Mouse (Mus musculus) kidney, postnatal 25 days (tissue): Measurements from ENCODE around the gene Mark2.

Experiments
- DNase-seq, 2 experiments: peaks; one replicate each; pipeline ENCODE4 v3.0.0; 2021; ENCODE audit warnings: mixed read lengths in 2 of 2

Gene Mark2

DNA sequence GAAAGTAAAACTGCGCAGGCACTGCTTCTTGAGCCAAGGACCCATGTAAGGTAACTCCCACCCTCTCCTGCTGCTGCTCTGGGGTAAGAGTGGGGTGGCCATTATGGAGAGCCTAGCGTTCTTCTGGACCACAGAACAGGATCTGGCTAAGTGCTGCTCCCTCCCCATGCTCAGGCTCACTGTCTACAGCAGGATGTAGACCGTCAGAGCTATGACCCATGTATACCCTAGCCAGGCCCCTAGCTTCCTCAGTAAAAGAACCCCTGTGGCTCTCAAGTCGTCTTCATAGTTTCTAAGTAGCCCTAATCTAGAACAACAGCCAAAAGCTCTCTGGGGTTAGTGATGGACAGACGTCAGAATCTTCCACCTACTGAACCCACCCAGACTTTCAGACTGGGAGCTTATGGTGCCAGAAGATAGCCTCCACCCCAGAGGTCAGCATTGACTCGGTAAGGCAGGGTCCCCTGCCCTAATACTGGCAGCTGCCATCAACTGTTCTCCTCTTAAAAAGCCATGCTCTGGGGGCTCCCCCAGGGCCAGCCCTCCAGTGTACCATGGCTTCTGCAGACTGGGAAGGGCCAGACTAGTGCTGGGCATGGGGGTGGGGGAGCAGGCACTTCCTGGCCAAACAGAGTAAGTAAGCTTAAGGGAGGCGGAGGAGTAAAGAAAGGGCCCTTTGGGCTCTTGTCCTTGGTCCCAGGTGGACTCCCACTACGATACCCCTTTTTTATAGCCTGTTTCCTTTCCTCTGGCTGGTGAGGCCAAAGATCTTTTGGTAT is 47.4 kb downstream of the Mark2 start:
- peak in 1 of 2 experiments; percentile 62 for DNase-seq

DNA sequence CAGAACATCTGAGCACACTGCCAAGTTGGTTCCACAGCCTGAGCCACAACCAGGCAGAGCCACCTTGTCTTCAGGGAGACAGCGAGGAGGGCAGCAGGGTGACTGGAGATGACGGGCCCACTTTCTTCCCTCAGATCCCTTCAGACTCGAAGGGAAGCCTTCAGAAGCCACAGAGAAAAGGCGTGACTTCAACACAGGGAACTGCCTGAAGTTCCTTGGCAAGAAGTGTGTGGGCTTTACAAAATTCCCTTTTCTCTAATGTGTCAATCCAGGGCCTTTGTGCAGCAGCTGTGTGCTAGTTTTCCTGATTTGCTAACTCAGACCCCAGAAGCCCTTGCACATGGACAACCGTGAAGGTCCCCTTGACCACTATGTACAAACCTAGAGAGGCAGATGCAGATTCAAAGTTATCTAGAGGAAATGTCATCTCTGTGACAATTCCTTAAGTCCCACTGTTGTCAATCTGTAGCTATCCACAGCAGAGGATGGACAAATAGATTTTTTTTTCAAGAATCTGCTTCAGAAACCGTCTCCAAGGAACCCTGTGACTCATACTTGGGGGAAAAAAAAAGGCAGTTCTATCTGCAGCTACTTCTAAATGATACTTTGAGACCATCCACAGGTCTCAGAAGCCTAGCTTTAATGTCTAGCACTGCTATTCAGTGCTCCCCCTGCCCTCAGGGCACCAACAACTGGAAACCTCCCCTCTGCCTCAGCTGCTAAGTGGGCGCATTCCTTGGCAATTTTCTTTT is 49.5 kb downstream of the Mark2 start:
- DNase-seq: no peak

DNA sequence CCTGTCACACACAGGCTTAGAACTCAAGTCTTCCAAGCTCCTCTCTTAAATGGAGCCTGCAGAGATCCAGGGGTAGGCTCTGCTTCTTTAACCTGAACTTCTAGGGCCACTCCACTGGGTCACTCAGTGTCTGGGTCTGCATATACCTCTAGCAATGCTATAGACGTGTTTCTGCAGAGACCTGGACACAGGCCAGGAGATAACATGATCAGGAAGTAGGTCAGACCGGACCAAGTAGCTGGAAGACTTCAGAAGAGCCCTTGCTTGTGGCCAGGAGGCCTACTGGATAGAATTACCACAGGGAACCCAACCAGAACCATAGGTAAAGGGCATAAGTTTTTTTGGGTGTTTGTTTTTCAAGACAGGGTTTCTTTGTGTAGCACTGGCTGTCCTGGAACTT is 51.9 kb downstream of the Mark2 start:
- no peak for DNase-seq

DNA sequence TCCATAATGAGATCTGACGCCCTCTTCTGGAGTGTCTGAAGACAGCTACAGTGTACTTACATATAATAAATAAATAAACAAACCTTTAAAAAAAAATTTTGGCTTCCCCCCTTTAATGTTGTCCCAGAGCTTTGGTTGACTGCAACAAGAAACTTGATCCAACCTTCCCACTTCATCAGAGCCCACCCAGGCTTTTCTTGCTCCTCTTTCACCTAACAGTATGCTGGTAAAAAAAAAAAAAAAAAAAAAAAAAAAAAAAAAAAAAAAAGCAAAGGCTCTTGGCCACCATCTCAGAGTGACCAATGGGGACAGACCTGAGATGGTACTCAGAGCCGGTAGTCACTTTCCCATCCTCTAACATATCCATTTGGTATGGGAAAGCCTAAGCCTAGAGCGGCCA is 53.4 kb downstream of the Mark2 start:
- no peak for DNase-seq

DNA sequence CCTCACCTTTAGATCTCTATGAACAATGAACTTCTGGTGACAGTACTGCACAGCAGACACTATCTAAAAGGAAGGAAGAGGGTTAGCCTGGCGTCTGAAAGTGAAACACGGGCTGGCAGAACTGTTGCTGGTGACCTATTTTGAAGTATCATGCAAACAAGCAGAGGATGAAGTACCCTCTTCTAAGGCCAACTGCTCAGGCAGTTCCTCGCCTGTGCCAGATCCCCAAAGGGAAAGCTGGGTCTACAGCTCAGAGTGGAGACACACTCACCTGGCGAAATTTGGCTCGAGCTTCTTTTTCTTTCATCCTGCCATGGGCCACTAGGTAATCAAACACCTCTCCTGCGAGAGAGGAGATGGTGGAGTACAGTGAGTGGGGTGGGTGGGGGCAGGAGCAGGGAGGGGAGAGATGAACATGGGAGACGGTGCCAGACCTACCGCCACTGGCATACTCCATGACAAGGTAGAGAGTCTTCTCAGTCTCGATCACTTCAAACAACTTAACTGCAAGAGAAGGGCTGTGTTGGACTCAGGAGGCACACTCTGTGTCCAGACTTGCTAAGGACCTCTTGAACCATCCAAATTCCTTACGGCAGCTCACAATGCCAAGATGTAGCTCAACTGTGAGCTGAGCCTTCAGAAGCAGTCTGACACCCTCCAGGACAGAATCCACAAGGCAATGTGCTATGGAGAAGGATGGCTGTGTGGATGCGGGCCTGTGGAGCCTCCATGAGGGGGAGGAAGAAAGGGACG is 54.9 kb downstream of the Mark2 start:
- no peak for DNase-seq

DNA sequence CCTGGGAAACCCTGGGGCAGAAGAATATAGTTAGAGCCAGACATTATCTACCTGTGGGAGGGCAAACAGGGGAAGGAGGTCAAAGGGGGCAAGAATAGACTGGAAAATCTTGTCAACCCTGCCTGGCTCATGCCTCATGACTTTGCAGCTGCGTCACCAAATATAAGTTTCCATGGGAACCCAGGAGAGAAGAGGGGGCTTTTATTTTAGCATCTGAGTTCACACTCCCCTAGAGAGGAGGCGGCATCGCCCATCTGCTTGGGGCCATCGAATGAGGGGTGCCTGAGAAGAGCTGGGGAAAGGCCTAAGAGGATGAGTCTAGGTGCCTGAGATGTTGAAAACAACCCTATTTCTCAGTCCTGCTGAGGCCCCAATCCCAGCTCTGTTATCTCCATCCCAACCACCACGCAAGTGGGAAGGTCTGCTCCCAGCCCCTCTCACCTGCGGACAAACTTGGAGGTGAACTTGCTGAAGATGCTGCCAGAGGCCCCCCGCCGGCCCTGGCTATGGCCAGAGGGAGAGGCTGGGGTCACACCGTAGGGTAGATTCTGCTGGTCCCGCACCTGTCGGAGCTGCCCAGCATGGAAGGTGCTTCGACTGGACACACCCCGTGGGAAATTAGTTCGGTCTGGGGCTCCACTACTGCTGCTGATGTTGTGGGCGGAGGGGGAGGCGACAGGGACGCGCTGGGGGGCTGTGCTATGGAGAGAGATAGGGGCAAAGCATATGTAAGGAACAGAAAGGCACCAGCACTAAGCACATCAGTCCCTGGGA is 60.9 kb downstream of the Mark2 start:
- no peak for DNase-seq

DNA sequence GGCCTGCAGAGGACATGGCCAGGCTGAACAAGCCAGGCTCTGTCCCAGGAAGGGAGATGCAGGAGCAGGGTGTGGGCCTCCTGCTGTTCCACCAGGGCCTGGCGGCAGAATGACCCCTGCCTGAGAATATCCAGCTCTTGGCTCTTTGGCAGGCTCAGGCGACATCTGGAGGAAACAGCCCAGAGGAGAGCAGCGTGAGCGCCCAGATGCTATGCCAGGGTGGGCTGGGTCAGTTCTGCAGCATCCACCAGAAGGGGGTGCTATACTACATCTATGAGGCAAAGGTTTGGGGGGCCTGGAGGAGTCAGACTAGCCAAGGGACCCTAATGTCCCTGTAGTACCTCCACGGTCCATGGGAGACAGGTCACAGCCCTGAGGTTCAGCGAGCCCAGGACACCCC is 62.5 kb downstream of the Mark2 start:
- peak; percentile 60 to 69 for DNase-seq

DNA sequence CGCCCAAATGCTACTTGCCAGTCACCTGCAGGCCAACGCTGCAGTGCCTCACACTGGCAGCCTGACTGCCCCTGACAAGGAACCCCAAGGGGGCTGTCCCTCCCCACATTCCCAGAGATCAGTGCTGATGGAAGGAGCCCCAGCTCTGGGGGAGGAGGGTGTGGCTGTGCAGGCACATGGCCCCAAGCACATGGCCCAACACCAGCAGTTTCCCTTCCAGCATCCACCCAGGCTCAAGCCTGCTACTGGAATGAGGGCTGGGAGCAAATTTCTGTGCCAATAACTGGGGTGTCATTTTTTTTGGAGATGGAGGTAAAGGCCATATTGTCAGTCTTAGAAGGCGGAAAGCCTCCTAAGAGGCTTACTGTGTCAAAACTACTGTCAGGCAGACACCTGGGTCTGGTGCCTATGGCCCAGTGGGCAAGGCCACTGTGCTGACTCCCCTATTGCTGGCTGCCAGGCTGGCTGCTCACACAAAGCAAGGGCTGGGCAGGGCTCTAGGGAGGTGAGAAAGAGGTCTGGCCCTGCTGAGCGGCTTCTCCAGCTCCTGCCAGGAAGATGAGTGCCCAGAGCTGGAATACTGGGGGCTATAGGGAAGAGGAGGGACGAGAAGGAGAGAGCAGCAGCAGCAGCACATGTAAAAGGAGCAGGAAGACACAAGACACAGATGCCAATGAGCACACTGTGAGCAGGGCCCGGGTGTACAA is 63.3 kb downstream of the Mark2 start:
- DNase-seq: no peak

DNA sequence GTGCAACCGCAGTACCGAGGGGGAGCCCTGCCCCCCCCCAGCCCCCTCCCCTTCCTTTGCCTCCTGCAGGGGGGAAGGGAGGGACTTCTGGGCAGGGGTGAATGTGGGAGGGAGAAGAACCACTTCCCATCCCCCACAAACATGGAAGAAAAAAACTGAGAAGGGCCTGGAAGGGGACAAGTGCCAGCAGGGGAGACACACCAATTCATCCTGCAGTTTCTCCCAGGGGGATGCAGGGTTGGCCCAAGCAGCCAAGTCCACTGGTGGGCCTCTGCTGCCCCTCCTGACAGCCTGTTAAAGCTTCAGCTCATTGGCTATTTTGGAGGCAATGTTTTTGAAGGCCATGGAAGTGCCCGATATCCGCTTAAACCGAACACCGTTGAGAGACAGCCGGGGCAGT is 64.9 kb downstream of the Mark2 start:
- no peak for DNase-seq

DNA sequence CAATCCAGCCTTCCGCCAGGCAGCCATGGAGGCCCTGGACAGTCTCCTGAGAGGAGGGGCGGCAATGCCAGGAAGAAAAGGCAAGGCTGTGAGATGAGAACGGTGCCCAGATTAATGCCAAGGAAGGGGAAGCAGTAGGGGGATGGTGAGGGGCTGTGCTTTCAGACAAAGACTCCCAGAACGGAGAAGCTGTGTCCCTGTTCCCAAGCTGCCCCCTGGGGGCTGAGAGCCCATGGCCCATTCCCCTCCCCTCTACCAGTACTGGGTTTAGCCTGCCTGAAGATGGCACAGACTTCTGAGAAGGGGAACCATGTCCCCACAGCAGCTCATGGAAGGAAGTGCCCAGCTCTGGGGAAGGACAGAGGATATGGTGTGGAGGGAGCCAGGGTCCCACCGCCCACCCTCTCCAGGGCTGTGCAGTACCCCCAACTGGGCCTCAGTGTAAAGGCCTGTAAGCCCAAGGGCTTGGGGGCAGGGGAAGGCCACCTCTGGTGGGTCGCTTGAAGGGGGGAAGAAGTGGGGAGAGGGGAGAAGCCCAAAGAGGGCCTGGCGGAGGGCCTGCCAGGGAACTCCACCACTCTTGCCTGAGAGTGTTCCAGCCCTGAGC is 65.5 kb downstream of the Mark2 start:
- no peak for DNase-seq

DNA sequence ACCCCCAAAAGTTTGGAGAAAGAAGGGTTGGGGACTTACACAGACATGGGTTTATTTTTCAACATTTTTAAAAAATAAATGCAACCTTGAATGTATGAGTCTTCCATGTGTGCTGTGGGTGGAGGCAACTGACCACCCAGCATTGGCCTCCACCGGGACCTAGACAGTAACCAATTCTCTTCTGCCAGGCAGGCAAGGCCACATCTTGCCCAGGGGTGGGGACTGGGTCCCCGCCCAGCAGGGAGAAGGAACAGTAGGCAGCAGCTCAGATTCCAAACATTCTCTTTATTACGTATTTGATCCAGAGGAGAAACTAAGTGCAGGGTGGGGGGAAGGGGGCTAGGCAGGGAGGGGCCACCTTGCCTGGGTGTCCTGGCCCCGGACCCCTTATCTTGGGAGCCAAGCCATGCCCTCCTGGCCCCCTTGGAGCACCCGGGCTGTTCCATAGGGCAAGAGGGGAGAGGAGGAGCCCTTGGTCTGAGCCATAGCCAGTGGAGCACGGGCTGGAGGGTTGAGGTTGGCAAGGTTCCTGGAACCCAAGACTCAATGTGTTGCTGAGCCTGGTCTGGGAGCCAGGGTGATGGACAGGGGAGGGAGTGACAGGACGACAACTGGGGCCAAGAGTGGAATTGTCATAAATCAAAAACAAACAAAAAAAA is 66.4 kb downstream of the Mark2 start:
- peak in 1 of 2 experiments; percentile 53 for DNase-seq

DNA sequence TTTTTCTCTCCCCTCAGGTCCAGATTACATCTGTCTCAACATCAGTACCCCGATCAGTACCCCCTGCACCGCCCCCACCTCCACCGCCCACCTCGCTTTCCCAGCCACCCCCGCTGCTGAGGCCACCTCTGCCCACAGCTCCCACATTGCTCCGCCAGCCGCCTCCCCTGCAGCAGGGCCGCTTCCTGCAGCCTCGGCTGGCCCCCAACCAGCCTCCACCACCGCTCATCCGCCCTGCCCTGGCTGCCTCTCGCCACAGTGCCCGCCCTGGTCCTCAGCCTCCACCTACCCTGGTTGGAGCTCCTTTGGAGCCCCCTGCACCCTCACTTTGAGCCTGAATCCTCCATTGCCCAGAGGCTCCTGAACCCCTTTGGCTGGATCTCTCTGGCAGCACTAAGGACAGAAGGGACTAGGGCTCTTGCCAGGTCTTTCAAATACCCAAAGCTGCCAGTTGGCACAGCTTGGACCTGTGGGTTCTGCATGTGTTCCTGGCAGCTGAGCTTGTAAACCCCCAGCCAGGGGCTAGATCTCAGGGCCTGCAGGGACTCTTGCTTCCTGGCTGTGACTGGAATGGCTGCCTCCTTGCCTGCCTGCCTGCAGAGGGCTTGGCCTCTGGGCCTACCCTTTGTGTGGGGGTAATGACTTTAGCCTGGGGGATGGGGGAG is 67.2 kb downstream of the Mark2 start:
- peak in 1 of 2 experiments; percentile 53 for DNase-seq

DNA sequence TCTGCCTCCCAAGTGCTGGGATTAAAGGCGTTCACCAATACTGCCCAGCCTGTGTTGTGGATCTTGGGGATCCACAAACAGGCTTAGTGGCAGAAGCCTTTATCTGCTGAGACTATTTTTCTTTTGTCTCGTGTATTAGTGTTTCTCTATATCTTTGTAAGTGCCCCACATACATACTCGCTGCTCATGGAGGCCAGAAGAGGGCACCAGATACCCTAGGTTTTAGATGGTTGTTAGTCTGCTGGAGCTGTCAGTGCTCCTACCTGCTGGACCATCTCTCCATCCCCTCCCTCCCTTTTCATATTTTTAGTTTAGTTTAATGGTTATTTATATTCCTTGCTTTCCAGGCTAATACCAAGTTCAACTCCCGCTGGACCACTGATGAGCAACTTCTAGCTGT is 68.2 kb downstream of the Mark2 start:
- DNase-seq: no peak

DNA sequence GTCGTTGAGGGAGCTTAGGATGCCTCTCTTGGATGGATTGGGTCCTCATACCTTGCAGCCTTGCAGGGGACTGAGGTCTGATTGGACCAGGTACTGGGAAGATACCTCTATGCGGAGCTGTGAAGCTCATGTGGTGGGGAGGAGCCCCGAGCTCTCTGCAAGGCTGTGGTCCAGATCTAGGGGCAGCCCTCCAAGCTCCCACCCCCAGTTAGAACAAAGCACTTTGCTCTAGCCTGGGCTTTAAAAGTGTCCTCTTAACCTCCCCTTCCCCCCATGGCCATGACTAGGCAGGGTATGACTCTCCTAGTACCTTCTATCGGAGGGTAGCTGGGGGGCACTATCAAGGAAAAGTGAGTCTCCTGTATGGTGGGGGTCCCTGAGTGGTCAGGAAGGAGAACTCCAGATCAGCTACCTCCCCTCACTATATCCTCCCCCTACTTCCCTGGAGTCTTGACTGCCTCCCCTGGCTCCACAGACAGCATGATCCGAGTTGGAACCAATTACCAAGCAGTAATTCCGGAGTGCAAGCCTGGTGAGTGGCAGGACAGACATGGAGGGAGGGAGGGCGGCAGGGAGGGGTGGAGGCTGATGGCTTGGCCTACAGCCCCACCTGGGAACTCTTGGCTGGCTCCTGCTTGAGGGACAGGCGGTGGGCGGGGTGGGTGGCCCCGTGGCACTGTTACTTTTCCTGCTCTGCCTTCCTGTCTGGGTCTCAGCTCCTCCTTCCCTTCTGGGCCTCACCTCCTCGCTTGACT is 72.2 kb downstream of the Mark2 start:
- peak in 1 of 2 experiments; percentile 52 for DNase-seq

DNA sequence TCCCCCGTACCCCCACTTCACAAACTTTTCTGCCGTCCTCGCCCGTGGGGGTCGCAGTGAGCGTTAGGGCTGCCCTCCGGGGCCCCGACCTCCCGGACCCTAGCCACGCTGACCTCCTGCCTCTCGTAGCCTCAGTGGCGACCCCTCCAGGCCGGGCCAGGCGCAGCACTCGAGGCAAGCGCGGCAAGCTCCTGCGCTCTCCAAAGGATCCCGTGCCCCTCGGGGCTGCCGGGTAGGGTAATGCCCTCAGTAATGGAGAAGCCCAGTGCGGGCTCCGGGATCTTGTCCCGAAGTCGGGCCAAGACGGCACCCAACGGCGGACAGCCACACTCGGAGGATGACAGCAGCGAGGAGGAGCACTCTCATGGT is 73.0 kb downstream of the Mark2 start:
- peak; percentile 68 to 84 for DNase-seq

DNA sequence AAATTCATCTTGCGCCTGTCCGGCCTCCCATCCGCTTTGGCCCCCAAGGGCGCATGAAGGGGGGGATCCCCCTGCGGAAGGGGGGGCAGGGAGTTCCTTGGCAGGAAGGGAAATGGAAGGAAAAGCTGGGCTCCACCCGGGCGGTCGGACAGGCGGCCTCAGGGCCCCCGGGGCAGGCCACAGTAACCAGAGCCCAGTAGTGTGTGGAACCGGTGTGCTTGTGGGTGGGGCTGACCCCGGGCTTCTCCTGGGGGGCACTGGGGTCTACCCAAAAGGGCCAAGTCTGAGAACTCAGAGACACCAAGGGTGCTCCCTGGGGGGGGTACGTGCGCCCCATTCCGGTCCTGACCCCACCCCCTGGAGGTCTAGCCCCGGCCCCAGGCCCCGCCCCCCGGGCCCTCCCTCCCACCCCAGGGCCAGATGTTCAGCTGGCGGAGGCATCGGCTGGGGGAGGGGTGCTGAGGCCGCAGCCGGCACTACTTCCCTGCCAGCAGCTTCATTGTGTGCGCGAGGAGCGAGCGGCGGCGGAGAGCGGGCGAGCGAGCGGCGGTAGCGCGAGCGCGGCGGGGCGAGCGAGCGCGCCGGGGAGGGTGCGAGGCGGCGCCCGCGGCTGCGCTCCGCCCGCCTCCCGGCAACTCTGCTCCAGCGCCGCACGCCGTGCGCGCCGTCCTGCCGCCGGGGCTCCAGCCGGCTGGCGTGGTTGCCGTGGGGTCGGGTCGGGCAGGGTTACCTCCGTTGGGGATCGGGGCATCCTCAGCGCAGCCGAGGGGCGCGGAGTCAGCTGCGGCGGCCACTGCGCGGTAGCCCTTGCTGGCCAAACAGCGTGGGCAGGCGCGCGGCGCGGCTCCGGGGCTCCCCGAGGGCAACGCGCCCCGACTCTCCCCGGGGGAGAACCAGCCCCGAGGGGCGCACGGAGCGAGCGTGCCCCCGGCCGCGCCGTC is 73.6 kb downstream of the Mark2 start:
- peak; percentile 78 to 90 for DNase-seq

DNA sequence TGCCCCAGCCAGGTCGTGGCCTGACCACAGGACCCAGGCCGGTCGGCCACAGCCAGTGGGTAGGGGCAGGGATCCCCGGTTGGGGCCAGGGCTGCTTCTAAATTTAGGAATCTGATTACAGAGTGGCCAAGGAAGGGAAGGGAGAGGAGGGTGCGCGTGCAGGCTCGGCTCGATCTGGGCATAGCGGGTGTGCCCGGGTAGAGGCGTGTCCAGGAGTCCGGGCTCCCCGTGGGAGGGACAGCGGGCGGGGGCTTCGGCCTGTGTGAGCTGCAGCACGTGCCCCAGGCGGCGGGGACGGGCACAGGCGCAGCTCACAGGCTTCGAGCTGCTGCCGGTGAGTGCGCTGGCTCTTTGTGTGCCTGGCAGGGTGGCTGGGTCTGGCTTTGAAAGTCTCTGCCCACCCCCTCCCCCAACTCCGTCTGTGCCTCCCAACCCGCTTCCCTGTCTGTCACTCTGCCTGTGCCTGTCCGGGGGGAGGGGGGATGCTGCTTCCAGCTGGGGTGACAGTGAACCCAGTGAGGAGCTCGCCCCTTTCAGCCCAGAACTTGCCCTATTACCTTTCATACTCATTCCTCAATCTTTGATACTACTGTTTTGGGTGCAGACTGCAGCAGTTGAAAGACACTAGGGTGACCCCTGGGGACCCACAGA is 74.4 kb downstream of the Mark2 start, which contains the start of gene Rcor2:
TSS of gene Rcor2 (plus strand) at position 235 of the 651 bp plus-strand sequence.
- peak; percentile 66 to 89 for DNase-seq

DNA sequence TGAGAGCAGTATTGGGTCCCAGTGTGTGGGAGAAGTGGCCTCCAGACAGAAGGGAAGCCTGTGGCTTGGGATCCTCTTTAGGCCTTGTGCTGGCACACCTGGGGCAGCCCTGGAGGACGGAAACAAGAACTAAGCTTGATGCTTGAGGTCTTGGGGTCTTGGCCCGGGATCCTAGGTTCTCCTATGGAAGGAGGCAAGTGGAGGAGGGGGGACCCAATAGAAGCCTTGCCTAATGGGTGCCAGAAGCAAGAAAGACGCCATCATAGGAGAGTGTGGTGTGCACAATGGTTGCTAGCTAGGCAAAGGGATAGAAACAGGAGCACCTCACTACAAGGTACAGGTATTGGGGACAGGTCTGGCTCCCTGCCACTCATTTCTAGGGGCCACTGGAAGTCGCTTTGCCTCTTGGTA is 75.2 kb downstream of the Mark2 start:
- DNase-seq: no peak
